Mouse (Mus musculus) erythroblast, embryonic 14.5 days (primary cell): ENCODE measurements around the gene Aff3. TPM values are rescaled to one million over a fixed set of nuclear protein-coding genes. Genes with fewer than 3 reads are reported as not detected.

Experiments
- H3K27me3 ChIP-seq: 2 replicates; pipeline ENCODE4 v1.6.1; 2012; ENCODE audit warnings: inconsistent platforms; ENCODE audit not compliant: control insufficient read depth
- H3K36me3 ChIP-seq: 2 replicates; pipeline ENCODE4 v1.6.1; 2012; ENCODE audit warnings: mild to moderate bottlenecking, inconsistent platforms; ENCODE audit not compliant: control insufficient read depth
- H3K4me1 ChIP-seq: 2 replicates; pipeline ENCODE4 v1.6.1; 2012; ENCODE audit warnings: inconsistent platforms; ENCODE audit not compliant: control insufficient read depth
- H3K4me3 ChIP-seq: replicated peaks from 2 replicates; pipeline ENCODE3; 2012; ENCODE audit warnings: moderate library complexity, mild to moderate bottlenecking, inconsistent platforms
- H3K9me3 ChIP-seq: 2 replicates; pipeline ENCODE4 v1.6.1; 2012; ENCODE audit warnings: low read length, inconsistent platforms, mixed read lengths; ENCODE audit not compliant: control insufficient read depth
- GATA1 ChIP-seq: IDR thresholded peaks from 2 replicates; pipeline ENCODE4 v1.6.1; 2012; ENCODE audit warnings: low read length, inconsistent platforms, mixed read lengths
- TAL1 ChIP-seq: IDR thresholded peaks from 3 replicates; pipeline ENCODE4 v1.6.1; 2012; ENCODE audit warnings: low read length, inconsistent platforms, mixed read lengths
- polyA plus RNA-seq: library from polyadenylated mRNA; stranded (reverse); fragments of >175 nt; gene quantifications from 2 replicates; pipeline ENCODE4 v1.2.3, GENCODE M21; 2012

Aff3 gene
- polyA plus RNA-seq, 1 experiment: 0.02 TPM

DNA sequence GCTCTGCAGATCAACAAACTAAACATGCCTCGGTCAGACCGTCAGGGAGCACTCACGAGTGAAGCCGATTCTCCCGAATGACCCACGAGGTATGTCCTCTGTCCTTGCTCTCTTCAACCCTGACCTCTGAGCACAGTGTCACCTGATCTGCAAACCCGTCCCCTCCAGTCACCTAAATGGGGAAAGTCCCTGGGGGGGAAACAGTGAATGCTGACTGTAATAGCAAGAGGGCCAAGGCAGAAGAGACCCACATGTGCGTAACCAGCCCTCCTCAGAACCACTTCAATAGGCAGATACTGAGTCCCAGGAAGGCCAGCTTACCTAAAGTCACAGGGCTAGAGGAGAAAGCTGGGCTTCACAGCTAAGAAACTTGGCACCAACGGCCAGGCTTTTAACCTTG lies 82.4 kb downstream of the Aff3 start:
- no peaks in the 10 kb centered on the region for H3K4me1 ChIP-seq
- H3K36me3 ChIP-seq: no peaks in the 10 kb centered on the region
- no peak overlapping the region for H3K4me3 ChIP-seq
- H3K27me3 ChIP-seq: no peaks in the 10 kb centered on the region
- TF ChIP-seq GATA1 (no peak), TAL1 (no peak)
- H3K9me3 ChIP-seq: 0 out of 2 replicates have a peak, but pooled peaks cover 3% of the 10 kb centered on the region

DNA sequence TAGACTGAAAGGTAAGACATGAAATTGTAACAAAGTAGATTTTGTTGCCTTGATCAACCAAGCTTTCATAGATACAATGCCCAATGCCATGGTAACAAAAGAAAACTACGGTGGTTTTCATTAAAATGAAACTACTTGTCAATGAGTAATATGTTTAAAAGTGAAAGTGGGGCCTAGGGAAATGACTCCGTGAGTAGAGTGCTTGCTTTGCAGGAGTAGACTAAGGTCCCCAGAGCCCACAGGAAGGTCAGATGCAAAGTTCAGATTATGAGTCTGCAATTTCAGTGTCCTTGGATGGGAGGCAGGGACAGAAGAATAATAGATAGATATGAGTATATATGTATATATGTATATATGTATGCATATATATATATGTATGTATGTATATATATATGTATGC lies 84.2 kb downstream of the Aff3 start:
- Histone ChIP-seq H3K4me1 (no peaks in the 10 kb centered on the region), H3K9me3 (no peaks in the 10 kb centered on the region), H3K27me3 (no peaks in the 10 kb centered on the region), H3K36me3 (no peaks in the 10 kb centered on the region), H3K4me3 (no peak overlapping the region)
- TF ChIP-seq TAL1: no peak

GRCm38 (mm10) chr1:38578339-38578738 lies 86.4 kb downstream of the Aff3 start:
- H3K27me3 ChIP-seq: no peaks in the 10 kb centered on the region
- H3K4me3 ChIP-seq: no peak overlapping the region
- H3K9me3 ChIP-seq: no peaks in the 10 kb centered on the region
- H3K36me3 ChIP-seq: no peaks in the 10 kb centered on the region
- H3K4me1 ChIP-seq: no peaks in the 10 kb centered on the region
- no peak for TF ChIP-seq TAL1
- no peak for TF ChIP-seq GATA1

GRCm38 (mm10) chr1:38567791-38568190 lies 97.0 kb downstream of the Aff3 start:
- Histone ChIP-seq H3K4me1 (peaks cover 3% of the 10 kb centered on the region), H3K9me3 (no peaks in the 10 kb centered on the region), H3K4me3 (no peak overlapping the region), H3K27me3 (no peaks in the 10 kb centered on the region), H3K36me3 (no peaks in the 10 kb centered on the region)
- TF ChIP-seq TAL1 (no peak), GATA1 (no peak)

DNA sequence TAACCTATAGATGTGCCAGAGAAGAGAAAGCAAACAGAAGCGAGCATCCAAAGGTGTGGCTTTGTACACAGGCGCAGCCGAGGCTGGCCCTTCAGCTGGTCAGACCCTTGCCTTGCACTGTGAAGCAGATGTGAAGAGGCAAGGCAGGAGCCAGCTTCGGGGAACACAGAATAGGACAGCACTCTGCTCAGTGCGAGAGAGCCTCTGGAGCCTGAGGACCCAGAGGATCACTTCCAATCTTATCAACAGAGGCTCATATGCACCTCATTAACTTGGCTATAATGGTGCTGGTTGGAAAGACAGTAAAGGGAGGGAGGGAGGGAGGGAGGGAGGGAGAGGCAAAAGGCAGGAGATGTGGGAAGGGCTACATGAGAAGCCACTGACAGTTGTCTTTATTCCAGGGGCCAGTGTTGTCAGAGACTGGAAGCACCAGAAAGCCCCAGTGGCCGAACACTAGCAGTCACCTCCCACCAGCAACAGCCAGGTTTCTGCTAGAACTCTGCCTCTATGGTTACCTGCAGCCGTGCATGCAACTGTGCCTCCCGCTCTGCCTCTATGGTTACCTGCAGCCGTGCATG lies 98.6 kb downstream of the Aff3 start:
- Histone ChIP-seq H3K4me3 (no peak overlapping the region), H3K27me3 (no peaks in the 10 kb centered on the region), H3K4me1 (peaks cover 8% of the 10 kb centered on the region), H3K36me3 (no peaks in the 10 kb centered on the region), H3K9me3 (no peaks in the 10 kb centered on the region)
- no peak for TF ChIP-seq GATA1
- TF ChIP-seq TAL1: no peak

GRCm38 (mm10) chr1:38565295-38565777 lies 99.4 kb downstream of the Aff3 start:
- TF ChIP-seq TAL1 (no peak), GATA1 (no peak)
- Histone ChIP-seq H3K4me1 (peaks cover 8% of the 10 kb centered on the region), H3K9me3 (no peaks in the 10 kb centered on the region), H3K4me3 (no peak overlapping the region), H3K36me3 (no peaks in the 10 kb centered on the region), H3K27me3 (no peaks in the 10 kb centered on the region)

- Histone ChIP-seq H3K36me3 (no peaks in the 10 kb centered on the region), H3K4me1 (peaks cover 8% of the 10 kb centered on the region), H3K9me3 (no peaks in the 10 kb centered on the region), H3K27me3 (no peaks in the 10 kb centered on the region), H3K4me3 (no peak overlapping the region)
- no peak for TF ChIP-seq GATA1
- no peak for TF ChIP-seq TAL1
These were observed 102.2 kb downstream of the Aff3 start for GRCm38 (mm10) chr1:38562397-38563199.

- H3K27me3 ChIP-seq: no peaks in the 10 kb centered on the region
- no peak for TF ChIP-seq TAL1
- TF ChIP-seq GATA1: no peak
- H3K36me3 ChIP-seq: no peaks in the 10 kb centered on the region
- H3K9me3 ChIP-seq: no peaks in the 10 kb centered on the region
- no peak overlapping the region for H3K4me3 ChIP-seq
- H3K4me1 ChIP-seq: peaks cover 8% of the 10 kb centered on the region
These were observed 103.4 kb downstream of the Aff3 start for GRCm38 (mm10) chr1:38561331-38561730.

DNA sequence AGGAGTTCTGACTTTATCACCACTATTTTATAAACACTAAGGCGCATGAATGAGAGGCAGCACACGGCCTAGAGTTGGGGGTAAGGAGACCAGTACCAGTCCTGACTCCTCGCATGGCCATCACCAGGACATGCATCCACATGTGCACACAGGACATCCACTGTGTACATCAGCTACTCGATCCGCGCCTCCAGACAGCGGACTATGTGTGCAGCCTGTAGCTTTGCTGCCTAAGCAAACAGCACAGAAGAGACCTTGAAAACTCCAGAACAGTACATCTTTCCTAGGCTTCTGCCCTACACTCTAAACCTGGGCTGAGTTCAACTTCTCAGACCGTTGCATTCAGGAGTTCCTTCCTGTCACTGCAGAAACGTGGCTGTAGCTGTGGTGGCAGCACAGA lies 104.1 kb downstream of the Aff3 start:
- Histone ChIP-seq H3K27me3 (no peaks in the 10 kb centered on the region), H3K4me1 (peaks cover 8% of the 10 kb centered on the region), H3K9me3 (no peaks in the 10 kb centered on the region), H3K36me3 (no peaks in the 10 kb centered on the region), H3K4me3 (no peak overlapping the region)
- TF ChIP-seq TAL1: no peak
- TF ChIP-seq GATA1: no peak
